Mouse (Mus musculus) G1E (cell line): ENCODE measurements around the gene Eif3a.

ENCODE experiments used
- CTCF ChIP-seq: IDR thresholded peaks from 2 replicates; pipeline ENCODE4 v1.5.1; 2012; ENCODE audit warnings: low read depth, low read length, inconsistent platforms, mixed read lengths
- GATA1 ChIP-seq: IDR thresholded peaks from 2 replicates; pipeline ENCODE4 v1.6.1; 2012; ENCODE audit warnings: borderline replicate concordance, low read length, inconsistent platforms, mixed read lengths
- POLR2AphosphoS5 ChIP-seq: IDR thresholded peaks from 2 replicates; pipeline ENCODE4 v1.6.1; 2012; ENCODE audit warnings: low read depth, low read length, inconsistent platforms; ENCODE audit not compliant: insufficient replicate concordance

DNA sequence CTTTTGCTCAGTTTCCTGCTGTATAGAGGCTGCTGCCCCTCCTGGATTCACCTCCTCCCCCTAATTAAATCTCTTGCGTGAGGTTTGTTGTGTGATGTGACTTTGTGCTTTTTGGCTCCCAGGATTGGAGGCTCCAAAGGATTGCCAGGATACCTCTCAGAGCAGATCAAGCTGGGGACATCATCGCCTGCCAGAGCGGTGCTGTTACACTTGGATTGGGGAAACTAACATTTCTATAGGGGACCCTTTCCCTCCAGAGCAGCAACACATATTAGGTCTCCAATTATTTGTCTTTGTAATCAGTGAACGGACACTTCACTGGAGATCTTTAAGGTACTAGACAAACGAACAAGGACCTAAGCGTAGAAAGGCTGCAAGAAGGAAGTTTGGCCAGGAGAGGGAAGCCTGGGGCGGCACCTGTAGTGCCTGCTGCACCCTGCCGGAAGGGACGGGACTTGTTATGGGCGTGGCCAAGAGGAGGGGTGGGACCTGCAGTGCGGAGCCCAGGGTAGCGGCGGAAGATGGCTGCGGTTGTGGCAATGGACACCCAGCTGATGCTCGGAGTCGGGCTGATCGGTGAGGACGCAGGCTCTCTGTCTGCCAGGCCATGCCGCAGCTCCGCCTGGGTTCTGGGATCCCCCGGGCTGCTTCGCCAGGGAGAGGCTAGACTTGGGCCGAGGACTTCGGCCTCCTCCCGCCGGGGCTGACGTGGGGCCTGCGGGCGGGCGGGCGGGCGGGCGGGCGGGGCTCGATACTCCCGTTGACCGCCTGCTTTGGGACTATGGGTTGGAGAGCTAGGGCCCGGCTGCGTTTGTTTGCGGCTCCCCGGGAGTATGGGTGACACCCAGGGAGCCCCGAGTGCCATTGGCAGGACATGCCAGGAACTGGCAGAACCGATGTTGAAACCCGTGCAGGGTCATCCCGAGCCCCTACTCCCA is 20.9 kb upstream of the Eif3a start, which contains the start of gene Fam45a:
- no peak for TF ChIP-seq GATA1
- no peak for TF ChIP-seq CTCF
- no peak for TF ChIP-seq POLR2AphosphoS5
